Mouse (Mus musculus): Measurements from ENCODE around the gene 1700024G13Rik.

1700024G13Rik gene

DNA sequence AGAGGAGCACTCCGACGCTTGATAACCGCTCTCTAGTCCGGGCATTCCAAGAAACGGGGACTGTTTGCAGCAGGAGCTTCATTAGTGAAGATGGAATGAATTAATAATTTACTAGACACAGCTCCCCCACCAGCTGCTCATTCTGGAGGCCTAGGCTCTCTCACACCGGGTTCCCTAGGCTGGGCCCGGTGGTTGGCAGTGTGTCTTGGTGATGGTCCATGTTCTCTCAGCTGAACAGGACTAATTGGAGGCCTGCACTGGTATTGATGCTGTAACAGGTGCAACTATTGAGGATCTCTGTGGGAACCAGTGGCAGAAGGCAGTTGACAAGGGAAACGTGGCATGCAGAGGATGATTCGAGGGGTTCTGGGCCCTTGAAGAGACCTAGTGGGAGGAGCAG, 60.8 kb downstream of the 1700024G13Rik start:
- no peak for DNase-seq
